Comparison of ENCODE assay signal across 14 mouse cellular contexts in the genomic region with DNA sequence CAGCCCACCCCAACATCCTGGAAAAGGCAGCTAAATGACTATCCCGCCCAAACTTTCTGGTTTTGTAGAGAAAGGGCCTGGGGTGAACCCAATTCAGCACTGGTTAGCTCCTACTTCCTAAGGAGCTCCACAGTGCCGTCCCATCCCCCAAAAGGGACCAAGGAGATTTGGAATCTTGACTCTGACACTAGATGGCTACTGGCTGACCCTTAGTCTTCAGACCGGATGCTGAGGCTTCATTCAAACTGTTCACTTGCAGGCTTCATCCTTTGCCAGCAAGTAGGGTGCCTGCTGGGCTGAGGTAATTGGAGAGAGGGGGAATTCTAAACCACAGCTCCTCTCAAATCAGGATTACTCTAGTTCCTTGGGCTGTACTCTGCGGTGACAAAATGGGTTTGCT. TPM values are rescaled to one million over a fixed set of nuclear protein-coding genes. Genes with fewer than 3 reads are reported as not detected.
DNase-seq lines count a peak whose midpoint lies in the region; ATAC-seq lines count a peak whose summit lies in the region.
"Had no signal": no experiment of that assay in that cellular context is flagged by ENCODE, and none has a peak within 500 bp of the region (broad histone marks: within the 10 kb centered on the region; RNA-seq: fewer than 3 reads in every experiment).

No protein-coding gene starts in this region.

- peaks cover 49% of the 10 kb centered on the region for H3K27me3 ChIP-seq in intestine, embryonic 15.5 days (replicated peaks)
- H3K27me3 ChIP-seq in intestine, embryonic 16.5 days (replicated peaks; ENCODE audit: control insufficient read depth, insufficient read depth, low read length) = peaks cover 36% of the 10 kb centered on the region
- peaks cover 49% of the 10 kb centered on the region for H3K27me3 ChIP-seq in hindbrain, embryonic 12.5 days
- H3K27me3 ChIP-seq in neural tube, embryonic 12.5 days (replicated peaks) = peaks cover 40% of the 10 kb centered on the region
- peaks cover 68% of the 10 kb centered on the region for H3K27me3 ChIP-seq in limb, embryonic 10.5 days (ENCODE audit: low read depth, poor library complexity, severe bottlenecking)

- no peak overlapping the region for H3K27ac ChIP-seq in intestine, embryonic 15.5 days
- no peak overlapping the region for H3K27ac ChIP-seq in intestine, embryonic 16.5 days (ENCODE audit: low read length)
- H3K27ac ChIP-seq in hindbrain, embryonic 12.5 days = 0 out of 2 replicates have a peak overlapping the region, but pooled peaks have one; percentile 81
- H3K27ac ChIP-seq in neural tube, embryonic 12.5 days = no peak overlapping the region
- H3K27ac ChIP-seq in limb, embryonic 10.5 days = no peak overlapping the region
- H3K27ac ChIP-seq: liver, embryonic 12.5 days; stomach, embryonic 15.5 days had no signal

- H3K4me3 ChIP-seq in intestine, embryonic 15.5 days (replicated peaks) = 0 out of 2 replicates have a peak overlapping the region, but pooled peaks have one; percentile 6
- H3K4me3 ChIP-seq in intestine, embryonic 16.5 days (ENCODE audit: low read length) = no peak overlapping the region
- peak overlapping the region; percentile 71 for H3K4me3 ChIP-seq in hindbrain, embryonic 12.5 days
- H3K4me3 ChIP-seq in neural tube, embryonic 12.5 days = peak overlapping the region; percentile 65
- no peak overlapping the region for H3K4me3 ChIP-seq in limb, embryonic 10.5 days
- H3K4me3 ChIP-seq: erythroblast, embryonic 14.5 days; liver, embryonic 12.5 days had no signal

- ATAC-seq in intestine, embryonic 15.5 days = no peak
- ATAC-seq in intestine, embryonic 16.5 days = no peak
- no peak for ATAC-seq in hindbrain, embryonic 12.5 days (ENCODE audit: low FRiP score)
- ATAC-seq in neural tube, embryonic 12.5 days (ENCODE audit: low FRiP score, low read depth) = no peak
- ATAC-seq: inflammation-experienced regulatory T-cells, adult 6 months had no signal

- no peak overlapping the region for H3K4me2 ChIP-seq in intestine, embryonic 15.5 days (replicated peaks)
- H3K4me2 ChIP-seq in intestine, embryonic 16.5 days (ENCODE audit: low read depth, low read length) = no peak overlapping the region
- H3K4me2 ChIP-seq in hindbrain, embryonic 12.5 days (replicated peaks) = peak overlapping the region; percentile 76
- peak overlapping the region; percentile 88 for H3K4me2 ChIP-seq in neural tube, embryonic 12.5 days (replicated peaks)

- no peak overlapping the region for H3K9ac ChIP-seq in intestine, embryonic 15.5 days
- H3K9ac ChIP-seq in intestine, embryonic 16.5 days (ENCODE audit: low read depth, low read length) = no peak overlapping the region
- H3K9ac ChIP-seq in hindbrain, embryonic 12.5 days = peak overlapping the region; percentile 77
- peak overlapping the region; percentile 64; the same call in 1 of the 2 replicates for H3K9ac ChIP-seq in neural tube, embryonic 12.5 days
- H3K9ac ChIP-seq: liver, embryonic 12.5 days; stomach, embryonic 15.5 days had no signal

- H3K9me3 ChIP-seq in intestine, embryonic 15.5 days = no peaks in the 10 kb centered on the region
- no peaks in the 10 kb centered on the region for H3K9me3 ChIP-seq in intestine, embryonic 16.5 days (ENCODE audit: control insufficient read depth, low read length)
- H3K9me3 ChIP-seq in hindbrain, embryonic 12.5 days (replicated peaks) = no peaks in the 10 kb centered on the region
- H3K9me3 ChIP-seq in neural tube, embryonic 12.5 days = no peaks in the 10 kb centered on the region
- no peaks in the 10 kb centered on the region for H3K9me3 ChIP-seq in limb, embryonic 10.5 days (replicated peaks)
- H3K9me3 ChIP-seq: liver, embryonic 12.5 days; stomach, embryonic 15.5 days had no signal

- peaks cover 9% of the 10 kb centered on the region; the same call in 1 of the 2 replicates for H3K4me1 ChIP-seq in intestine, embryonic 15.5 days (replicated peaks)
- H3K4me1 ChIP-seq in intestine, embryonic 16.5 days (ENCODE audit: control insufficient read depth, insufficient read depth, low read length) = 0 out of 2 replicates have a peak, but pooled peaks cover 4% of the 10 kb centered on the region
- H3K4me1 ChIP-seq in hindbrain, embryonic 12.5 days = peaks cover 36% of the 10 kb centered on the region
- H3K4me1 ChIP-seq in neural tube, embryonic 12.5 days = peaks cover 20% of the 10 kb centered on the region
- H3K4me1 ChIP-seq in limb, embryonic 10.5 days = peaks cover 12% of the 10 kb centered on the region

- 21% methylated on average over 4 of the region's 4 CpGs for WGBS in intestine, embryonic 15.5 days
- 19% methylated on average over 4 of the region's 4 CpGs for WGBS in intestine, embryonic 16.5 days
- WGBS in hindbrain, embryonic 12.5 days = 13% methylated on average over 4 of the region's 4 CpGs
- 14% methylated on average over 4 of the region's 4 CpGs for WGBS in neural tube, embryonic 12.5 days
- whole genome bisulfite sequencing in limb, embryonic 10.5 days = 17% methylated on average over 4 of the region's 4 CpGs

- peak; percentile 52 to 58 for DNase-seq in cerebellum, postnatal 25 days
- DNase-seq in spleen, postnatal 36 days (ENCODE audit: low spot score in 2 of 2) = no peak
- no peak for DNase-seq in limb, embryonic 10.5 days (ENCODE audit: low spot score)
- no peak for DNase-seq in heart, postnatal 4 days

- no peaks in the 10 kb centered on the region for H3K36me3 ChIP-seq in intestine, embryonic 15.5 days
- H3K36me3 ChIP-seq in intestine, embryonic 16.5 days (ENCODE audit: control insufficient read depth, insufficient read depth, low read length) = no peaks in the 10 kb centered on the region
- H3K36me3 ChIP-seq in hindbrain, embryonic 12.5 days = no peaks in the 10 kb centered on the region
- no peaks in the 10 kb centered on the region for H3K36me3 ChIP-seq in neural tube, embryonic 12.5 days
- H3K36me3 ChIP-seq in limb, embryonic 10.5 days = no peaks in the 10 kb centered on the region
- H3K36me3 ChIP-seq: liver, embryonic 12.5 days; stomach, embryonic 15.5 days had no signal

RNA-seq across cellular contexts. Expression of gene Xkr7, which starts 1.3 kb away (rescaled TPM):
- 0.10 TPM in 2 replicates for polyA plus RNA-seq in intestine, embryonic 15.5 days (2015; fragmentation: Nextera tagmentation; extraction: Ambion mirVana)
- 0.06 TPM in 2 replicates for polyA plus RNA-seq in intestine, embryonic 16.5 days (2015; fragmentation: Nextera tagmentation; extraction: Ambion mirVana)
- polyA plus RNA-seq in hindbrain, embryonic 12.5 days (2016; fragmentation: Nextera tagmentation; extraction: Ambion mirVana) = 1.7 and 2.0 TPM in 2 replicates
- polyA plus RNA-seq in neural tube, embryonic 12.5 days (2016; fragmentation: Nextera tagmentation; extraction: Ambion mirVana) = 2.6 and 2.9 TPM in 2 replicates
- not detected in 2 replicates for polyA plus RNA-seq in limb, embryonic 10.5 days (2016; fragmentation: Nextera tagmentation; extraction: Ambion mirVana)
- total RNA-seq in heart, postnatal 4 days (2021) = not detected
- total RNA-seq: heart, adult 18-20 months; megakaryocyte progenitor cell, adult 5-6 weeks had no signal
- polyA plus RNA-seq: erythroblast, embryonic 14.5 days; inflammation-experienced regulatory T-cells, adult 6 months; liver, embryonic 12.5 days had no signal

RNA-seq across cellular contexts. Expression of gene Pdrg1, which starts 17.7 kb away (rescaled TPM):
- polyA plus RNA-seq in intestine, embryonic 15.5 days (2015; fragmentation: Nextera tagmentation; extraction: Ambion mirVana) = 90.2 and 96.2 TPM in 2 replicates
- polyA plus RNA-seq in intestine, embryonic 16.5 days (2015; fragmentation: Nextera tagmentation; extraction: Ambion mirVana) = 92.6 and 94.1 TPM in 2 replicates
- 127 and 131 TPM in 2 replicates for polyA plus RNA-seq in hindbrain, embryonic 12.5 days (2016; fragmentation: Nextera tagmentation; extraction: Ambion mirVana)
- 159 and 182 TPM in 2 replicates for polyA plus RNA-seq in neural tube, embryonic 12.5 days (2016; fragmentation: Nextera tagmentation; extraction: Ambion mirVana)
- 82.6 and 92.5 TPM in 2 replicates for polyA plus RNA-seq in limb, embryonic 10.5 days (2016; fragmentation: Nextera tagmentation; extraction: Ambion mirVana)
- 10 to 100 TPM; 52.2 to 54.7 TPM for total RNA-seq in heart, postnatal 4 days (2021)

RNA-seq across cellular contexts. Expression of gene Ccm2l, which starts 32.8 kb away (rescaled TPM):
- 1.5 and 2.0 TPM in 2 replicates for polyA plus RNA-seq in intestine, embryonic 15.5 days (2015; fragmentation: Nextera tagmentation; extraction: Ambion mirVana)
- 0.59 and 0.92 TPM in 2 replicates for polyA plus RNA-seq in intestine, embryonic 16.5 days (2015; fragmentation: Nextera tagmentation; extraction: Ambion mirVana)
- 2.8 and 3.3 TPM in 2 replicates for polyA plus RNA-seq in hindbrain, embryonic 12.5 days (2016; fragmentation: Nextera tagmentation; extraction: Ambion mirVana)
- 2.5 and 3.3 TPM in 2 replicates for polyA plus RNA-seq in neural tube, embryonic 12.5 days (2016; fragmentation: Nextera tagmentation; extraction: Ambion mirVana)
- 1.5 and 1.7 TPM in 2 replicates for polyA plus RNA-seq in limb, embryonic 10.5 days (2016; fragmentation: Nextera tagmentation; extraction: Ambion mirVana)
- 10 to 100 TPM; 24.1 to 25.3 TPM for total RNA-seq in heart, postnatal 4 days (2021)
- polyA plus RNA-seq: erythroblast, embryonic 14.5 days; inflammation-experienced regulatory T-cells, adult 6 months had no signal

Comparison
In these comparisons a context has a peak if more than half of its experiments do, and no peak if none do; other contexts are left out.
1. H3K4me3 ChIP-seq: peak in intestine, embryonic 15.5 days (single experiment), hindbrain, embryonic 12.5 days (single experiment) and neural tube, embryonic 12.5 days (single experiment); none in intestine, embryonic 16.5 days (single experiment) and limb, embryonic 10.5 days (single experiment).
2. H3K4me2 ChIP-seq: peak in hindbrain, embryonic 12.5 days (single experiment) and neural tube, embryonic 12.5 days (single experiment); none in intestine, embryonic 15.5 days (single experiment) and intestine, embryonic 16.5 days (single experiment).
3. H3K9ac ChIP-seq: peak in hindbrain, embryonic 12.5 days (single experiment) and neural tube, embryonic 12.5 days (single experiment); none in intestine, embryonic 15.5 days (single experiment) and intestine, embryonic 16.5 days (single experiment).
4. DNase-seq: peak in cerebellum, postnatal 25 days (2 of 2); none in spleen, postnatal 36 days (0 of 2), limb, embryonic 10.5 days (single experiment) and heart, postnatal 4 days (single experiment).